9 mouse cellular contexts compared by ENCODE assay signal in the genomic region with DNA sequence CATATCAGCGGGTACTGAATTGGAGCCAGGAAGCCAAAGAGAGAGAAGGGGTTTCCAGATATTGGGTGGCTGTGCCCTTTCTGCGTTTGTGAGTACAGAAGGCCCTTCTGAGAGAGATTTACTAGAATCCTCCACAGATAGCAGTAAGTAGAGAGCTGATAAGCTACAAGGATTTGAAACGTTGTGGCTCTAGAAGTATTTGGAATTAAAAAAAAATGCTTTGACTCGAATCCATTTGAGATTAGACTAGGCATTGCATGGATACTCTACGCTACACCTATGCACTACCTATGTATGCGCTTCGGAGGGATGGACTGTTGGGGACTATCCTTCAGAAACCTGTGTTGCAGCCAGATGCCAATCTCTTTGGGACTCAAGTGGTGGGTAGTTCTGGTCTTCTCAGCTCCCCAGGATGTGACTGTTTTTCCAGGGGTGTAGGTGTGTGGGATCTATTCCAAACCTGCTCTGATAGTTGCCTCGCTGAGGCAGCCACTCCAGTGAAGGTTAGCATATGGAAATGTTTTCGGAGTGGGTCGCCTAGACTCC. TPM values are rescaled to one million over a fixed set of nuclear protein-coding genes. Genes with fewer than 3 reads are reported as not detected.
DNase-seq lines count a peak whose midpoint lies in the region; ATAC-seq lines count a peak whose summit lies in the region.
"Had no signal": no experiment of that assay in that cellular context is flagged by ENCODE, and none has a peak within 500 bp of the region (broad histone marks: within the 10 kb centered on the region; RNA-seq: fewer than 3 reads in every experiment).

No protein-coding gene starts in this region.

- no peak overlapping the region for H3K9ac ChIP-seq in heart, embryonic 11.5 days (ENCODE audit: low read depth, low read length)
- 0 out of 2 replicates have a peak overlapping the region, but pooled peaks have one; percentile 44 for H3K9ac ChIP-seq in intestine, embryonic 14.5 days (ENCODE audit: low read length)
- peak overlapping the region; percentile 92 for H3K9ac ChIP-seq in midbrain, embryonic 13.5 days (replicated peaks)

- no peaks in the 10 kb centered on the region for H3K36me3 ChIP-seq in heart, embryonic 11.5 days (ENCODE audit: control insufficient read depth, insufficient read depth, low read length)
- no peaks in the 10 kb centered on the region for H3K36me3 ChIP-seq in embryonic facial prominence, embryonic 10.5 days (replicated peaks)
- no peaks in the 10 kb centered on the region for H3K36me3 ChIP-seq in intestine, embryonic 14.5 days (ENCODE audit: control insufficient read depth, insufficient read depth, low read length)
- H3K36me3 ChIP-seq in midbrain, embryonic 13.5 days = no peaks in the 10 kb centered on the region

- H3K4me1 ChIP-seq in heart, embryonic 11.5 days (ENCODE audit: control insufficient read depth, insufficient read depth, low read length) = no peaks in the 10 kb centered on the region
- peaks cover 30% of the 10 kb centered on the region for H3K4me1 ChIP-seq in embryonic facial prominence, embryonic 10.5 days
- peaks cover 6% of the 10 kb centered on the region; the same call in 1 of the 2 replicates for H3K4me1 ChIP-seq in intestine, embryonic 14.5 days (replicated peaks; ENCODE audit: control insufficient read depth, insufficient read depth, low read length)
- peaks cover 23% of the 10 kb centered on the region; the same call in 1 of the 2 replicates for H3K4me1 ChIP-seq in midbrain, embryonic 13.5 days (replicated peaks)

- no peak for DNase-seq in heart, adult 8-10 months (ENCODE audit: low spot score)
- DNase-seq in embryonic facial prominence, embryonic 10.5 days (ENCODE audit: low spot score) = peak; percentile 19
- peak; percentile 56 for DNase-seq in intestine, embryonic 14.5 days (ENCODE audit: low spot score)
- no peak for DNase-seq in gastrocnemius, postnatal 14 days
- no peak for DNase-seq in ovary, postnatal 10 days (ENCODE audit: low spot score)

- ATAC-seq in heart, embryonic 11.5 days (replicated peaks; ENCODE audit: insufficient number of reproducible peaks, low FRiP score, low TSS enrichment) = no peak
- ATAC-seq in intestine, embryonic 14.5 days (replicated peaks; ENCODE audit: low FRiP score, low TSS enrichment, low read depth) = no peak
- peak; percentile 15; the same call in 1 of the 2 replicates for ATAC-seq in midbrain, embryonic 13.5 days
- ATAC-seq in erythroblast, adult 5-6 weeks (replicated peaks; ENCODE audit: low FRiP score, poor library complexity, severe bottlenecking) = no peak

- H3K9me3 ChIP-seq in heart, embryonic 11.5 days (replicated peaks; ENCODE audit: control insufficient read depth, low read length) = no peaks in the 10 kb centered on the region
- no peaks in the 10 kb centered on the region for H3K9me3 ChIP-seq in embryonic facial prominence, embryonic 10.5 days
- H3K9me3 ChIP-seq in intestine, embryonic 14.5 days (ENCODE audit: control insufficient read depth, low read length) = no peaks in the 10 kb centered on the region
- H3K9me3 ChIP-seq in midbrain, embryonic 13.5 days = no peaks in the 10 kb centered on the region

- no peak overlapping the region for H3K27ac ChIP-seq in heart, embryonic 11.5 days (ENCODE audit: low read depth, low read length)
- H3K27ac ChIP-seq in embryonic facial prominence, embryonic 10.5 days (replicated peaks) = no peak overlapping the region
- H3K27ac ChIP-seq in intestine, embryonic 14.5 days (ENCODE audit: low read depth) = no peak overlapping the region
- peak overlapping the region; percentile 89 for H3K27ac ChIP-seq in midbrain, embryonic 13.5 days

- H3K4me3 ChIP-seq in heart, embryonic 11.5 days (ENCODE audit: low read depth, low read length) = peak overlapping the region; percentile 55
- peak overlapping the region; percentile 79 for H3K4me3 ChIP-seq in embryonic facial prominence, embryonic 10.5 days
- H3K4me3 ChIP-seq in intestine, embryonic 14.5 days (ENCODE audit: low read depth, low read length) = peak overlapping the region; percentile 71
- H3K4me3 ChIP-seq in midbrain, embryonic 13.5 days (replicated peaks) = peak overlapping the region; percentile 86

- intact Hi-C loops in gastrocnemius, postnatal 14 days (cut with DNase I; ENCODE audit: low total_unique reads) = no loop called here

- 11% methylated on average over 10 of the region's 10 CpGs for WGBS in heart, embryonic 11.5 days (ENCODE audit: insufficient replicate concordance)
- 8% methylated on average over 10 of the region's 10 CpGs for WGBS in embryonic facial prominence, embryonic 10.5 days
- 20% methylated on average over 10 of the region's 10 CpGs for WGBS in intestine, embryonic 14.5 days
- 8% methylated on average over 10 of the region's 10 CpGs for WGBS in midbrain, embryonic 13.5 days

- H3K4me2 ChIP-seq in heart, embryonic 11.5 days = peak overlapping the region; percentile 98
- H3K4me2 ChIP-seq in intestine, embryonic 14.5 days (ENCODE audit: low read length) = peak overlapping the region; percentile 97
- H3K4me2 ChIP-seq in midbrain, embryonic 13.5 days (replicated peaks) = peak overlapping the region; percentile 89

- no peaks in the 10 kb centered on the region for H3K27me3 ChIP-seq in heart, embryonic 11.5 days (ENCODE audit: control insufficient read depth, insufficient read depth, low read length)
- peaks cover 21% of the 10 kb centered on the region for H3K27me3 ChIP-seq in embryonic facial prominence, embryonic 10.5 days (replicated peaks; ENCODE audit: low read depth, poor library complexity, severe bottlenecking)
- no peaks in the 10 kb centered on the region for H3K27me3 ChIP-seq in intestine, embryonic 14.5 days (replicated peaks; ENCODE audit: control insufficient read depth, insufficient read depth, low read length)
- no peaks in the 10 kb centered on the region for H3K27me3 ChIP-seq in midbrain, embryonic 13.5 days
- H3K27me3 ChIP-seq: CH12.LX had no signal

RNA-seq across cellular contexts. Expression of gene Edil3, which starts 1.8 kb away (rescaled TPM):
- polyA plus RNA-seq in heart, embryonic 11.5 days (2014; fragmentation: Nextera tagmentation; extraction: Ambion mirVana) = 15.1 and 20.3 TPM in 2 replicates
- total RNA-seq in heart, adult 8-10 months (2022) = under 1 TPM; 0.25 to 0.34 (median 0.29) TPM
- polyA plus RNA-seq in embryonic facial prominence, embryonic 10.5 days (2016; fragmentation: Nextera tagmentation; extraction: Ambion mirVana) = 13.2 and 13.4 TPM in 2 replicates
- polyA plus RNA-seq in intestine, embryonic 14.5 days (2014; fragmentation: Nextera tagmentation; extraction: Ambion mirVana) = 12.9 and 16.4 TPM in 2 replicates
- 50.1 and 56.9 TPM in 2 replicates for polyA plus RNA-seq in midbrain, embryonic 13.5 days (2015; fragmentation: Nextera tagmentation; extraction: Ambion mirVana)
- total RNA-seq in erythroblast, adult 5-6 weeks (2015; ENCODE audit: low replicate concordance) = 0.58 TPM in 1 of 2 replicates, not detected in the other
- 0.14 and 0.17 TPM in 2 replicates for total RNA-seq in erythroblast, adult 5-6 weeks (2017; ENCODE audit: low replicate concordance)
- under 1 TPM; 0.38 to 0.51 TPM for total RNA-seq in gastrocnemius, postnatal 14 days (2021)
- total RNA-seq: CH12.LX had no signal

Comparison
In these comparisons a context has a peak if more than half of its experiments do, and no peak if none do; other contexts are left out.
1. DNase-seq: peak in embryonic facial prominence, embryonic 10.5 days (single experiment) and intestine, embryonic 14.5 days (single experiment); none in heart, adult 8-10 months (single experiment), gastrocnemius, postnatal 14 days (single experiment) and ovary, postnatal 10 days (single experiment).
2. Peak in every context shown above with its lines, with median percentiles within 50 percentile points of each other: H3K4me2 ChIP-seq and H3K4me3 ChIP-seq.